Mouse (Mus musculus): ENCODE results near the gene 1700025G04Rik. TPM values are rescaled to one million over a fixed set of nuclear protein-coding genes. Genes with fewer than 3 reads are reported as not detected.
A peak's percentile ranks its signal among the peaks of the same experiment; 100 is the strongest.

Gene 1700025G04Rik
- polyA plus RNA-seq, 1 experiment from 2014 or later = 16.7 TPM

GRCm38 (mm10) chr1:151985056-151985455 lies 104.9 kb downstream of the 1700025G04Rik start:
- Histone ChIP-seq H3K4me3 (ENCODE audit: low read length) (no peak overlapping the region), H3K9ac (ENCODE audit: low read length) (no peak overlapping the region), H3K27me3 (ENCODE audit: control insufficient read depth, insufficient read depth, low read depth, low read length) (no peaks in the 10 kb centered on the region), H3K4me2 (ENCODE audit: low read depth, low read length) (no peak overlapping the region), H3K27ac (ENCODE audit: low read length) (no peak overlapping the region), H3K4me1 (replicated peaks; ENCODE audit: control insufficient read depth, insufficient read depth, low read length) (peaks cover 6% of the 10 kb centered on the region; the same call in 1 of the 2 replicates), H3K36me3 (ENCODE audit: control insufficient read depth, insufficient read depth, low read length) (no peaks in the 10 kb centered on the region), H3K9me3 (ENCODE audit: control insufficient read depth, low read length) (no peaks in the 10 kb centered on the region)
- no peak for ATAC-seq (ENCODE audit: low read depth)
- WGBS = 91% methylated on average over 1 of the region's 1 CpGs

- 74% methylated on average over 4 of the region's 4 CpGs for WGBS
These were observed 105.9 kb downstream of the 1700025G04Rik start for GRCm38 (mm10) chr1:151983991-151984390.

GRCm38 (mm10) chr1:151980498-151980897 lies 109.4 kb downstream of the 1700025G04Rik start:
- no peak overlapping the region for H3K4me3 ChIP-seq (ENCODE audit: low read length)
- WGBS = 67% methylated on average over 7 of the region's 7 CpGs
- peaks cover 8% of the 10 kb centered on the region for H3K4me1 ChIP-seq (replicated peaks; ENCODE audit: control insufficient read depth, insufficient read depth, low read length)
- H3K27ac ChIP-seq (ENCODE audit: low read length) = no peak overlapping the region
- H3K36me3 ChIP-seq (ENCODE audit: control insufficient read depth, insufficient read depth, low read length) = no peaks in the 10 kb centered on the region
- ATAC-seq (ENCODE audit: low read depth) = no peak
- no peaks in the 10 kb centered on the region for H3K9me3 ChIP-seq (ENCODE audit: control insufficient read depth, low read length)
- H3K9ac ChIP-seq (ENCODE audit: low read length) = no peak overlapping the region
- no peak overlapping the region for H3K4me2 ChIP-seq (ENCODE audit: low read depth, low read length)
- no peaks in the 10 kb centered on the region for H3K27me3 ChIP-seq (ENCODE audit: control insufficient read depth, insufficient read depth, low read depth, low read length)

More at GRCm38 (mm10) chr1:151983991-151984390, 105.9 kb downstream of the 1700025G04Rik start:
- no peak overlapping the region for H3K27ac ChIP-seq (ENCODE audit: low read length)
- H3K4me2 ChIP-seq (ENCODE audit: low read depth, low read length) = no peak overlapping the region
- no peak for ATAC-seq (ENCODE audit: low read depth)
- no peak overlapping the region for H3K9ac ChIP-seq (ENCODE audit: low read length)
- H3K4me1 ChIP-seq (replicated peaks; ENCODE audit: control insufficient read depth, insufficient read depth, low read length) = peaks cover 6% of the 10 kb centered on the region; the same call in 1 of the 2 replicates
- no peaks in the 10 kb centered on the region for H3K27me3 ChIP-seq (ENCODE audit: control insufficient read depth, insufficient read depth, low read depth, low read length)
- H3K4me3 ChIP-seq (ENCODE audit: low read length) = no peak overlapping the region
- no peaks in the 10 kb centered on the region for H3K9me3 ChIP-seq (ENCODE audit: control insufficient read depth, low read length)
- no peaks in the 10 kb centered on the region for H3K36me3 ChIP-seq (ENCODE audit: control insufficient read depth, insufficient read depth, low read length)

GRCm38 (mm10) chr1:151979803-151980456 lies 110.0 kb downstream of the 1700025G04Rik start:
- peaks cover 13% of the 10 kb centered on the region for H3K4me1 ChIP-seq (replicated peaks; ENCODE audit: control insufficient read depth, insufficient read depth, low read length)
- no peak overlapping the region for H3K9ac ChIP-seq (ENCODE audit: low read length)
- no peak for ATAC-seq (ENCODE audit: low read depth)

GRCm38 (mm10) chr1:151978751-151979150 lies 111.2 kb downstream of the 1700025G04Rik start:
- Histone ChIP-seq H3K4me3 (ENCODE audit: low read length) (no peak overlapping the region), H3K36me3 (ENCODE audit: control insufficient read depth, insufficient read depth, low read length) (no peaks in the 10 kb centered on the region), H3K9me3 (ENCODE audit: control insufficient read depth, low read length) (no peaks in the 10 kb centered on the region), H3K4me2 (ENCODE audit: low read depth, low read length) (no peak overlapping the region), H3K4me1 (replicated peaks; ENCODE audit: control insufficient read depth, insufficient read depth, low read length) (peaks cover 17% of the 10 kb centered on the region), H3K27ac (ENCODE audit: low read length) (no peak overlapping the region), H3K27me3 (ENCODE audit: control insufficient read depth, insufficient read depth, low read depth, low read length) (no peaks in the 10 kb centered on the region), H3K9ac (ENCODE audit: low read length) (no peak overlapping the region)
- 81% methylated on average over 15 of the region's 15 CpGs for WGBS
- no peak for ATAC-seq (ENCODE audit: low read depth)

More at GRCm38 (mm10) chr1:151979803-151980456, 110.0 kb downstream of the 1700025G04Rik start:
- Histone ChIP-seq H3K4me2 (ENCODE audit: low read depth, low read length) (no peak overlapping the region), H3K27ac (ENCODE audit: low read length) (no peak overlapping the region), H3K27me3 (ENCODE audit: control insufficient read depth, insufficient read depth, low read depth, low read length) (no peaks in the 10 kb centered on the region), H3K36me3 (ENCODE audit: control insufficient read depth, insufficient read depth, low read length) (no peaks in the 10 kb centered on the region), H3K9me3 (ENCODE audit: control insufficient read depth, low read length) (no peaks in the 10 kb centered on the region), H3K4me3 (ENCODE audit: low read length) (no peak overlapping the region)
- WGBS = 71% methylated on average over 13 of the region's 13 CpGs

GRCm38 (mm10) chr1:151977596-151977995 lies 112.3 kb downstream of the 1700025G04Rik start:
- Histone ChIP-seq H3K36me3 (ENCODE audit: control insufficient read depth, insufficient read depth, low read length) (no peaks in the 10 kb centered on the region), H3K9ac (ENCODE audit: low read length) (no peak overlapping the region), H3K4me3 (ENCODE audit: low read length) (no peak overlapping the region), H3K27me3 (ENCODE audit: control insufficient read depth, insufficient read depth, low read depth, low read length) (no peaks in the 10 kb centered on the region), H3K9me3 (ENCODE audit: control insufficient read depth, low read length) (no peaks in the 10 kb centered on the region), H3K27ac (ENCODE audit: low read length) (no peak overlapping the region), H3K4me1 (replicated peaks; ENCODE audit: control insufficient read depth, insufficient read depth, low read length) (peaks cover 17% of the 10 kb centered on the region), H3K4me2 (ENCODE audit: low read depth, low read length) (no peak overlapping the region)
- ATAC-seq (ENCODE audit: low read depth) = no peak
- WGBS = 58% methylated on average over 5 of the region's 5 CpGs

- H3K9ac ChIP-seq (ENCODE audit: low read length) = no peak overlapping the region
- no peak for ATAC-seq (ENCODE audit: low read depth)
- no peak overlapping the region for H3K4me3 ChIP-seq (ENCODE audit: low read length)
- H3K4me1 ChIP-seq (replicated peaks; ENCODE audit: control insufficient read depth, insufficient read depth, low read length) = peaks cover 17% of the 10 kb centered on the region
- no peaks in the 10 kb centered on the region for H3K27me3 ChIP-seq (ENCODE audit: control insufficient read depth, insufficient read depth, low read depth, low read length)
- H3K4me2 ChIP-seq (ENCODE audit: low read depth, low read length) = no peak overlapping the region
- no peaks in the 10 kb centered on the region for H3K9me3 ChIP-seq (ENCODE audit: control insufficient read depth, low read length)
- H3K36me3 ChIP-seq (ENCODE audit: control insufficient read depth, insufficient read depth, low read length) = no peaks in the 10 kb centered on the region
- no peak overlapping the region for H3K27ac ChIP-seq (ENCODE audit: low read length)
- WGBS = 74% methylated on average over 3 of the region's 3 CpGs
These were observed 113.1 kb downstream of the 1700025G04Rik start for GRCm38 (mm10) chr1:151976850-151977249.

GRCm38 (mm10) chr1:151975418-151976379 lies 114.2 kb downstream of the 1700025G04Rik start:
- no peaks in the 10 kb centered on the region for H3K36me3 ChIP-seq (ENCODE audit: control insufficient read depth, insufficient read depth, low read length)
- no peak overlapping the region for H3K4me3 ChIP-seq (ENCODE audit: low read length)
- H3K9ac ChIP-seq (ENCODE audit: low read length) = no peak overlapping the region
- WGBS = 77% methylated on average over 17 of the region's 17 CpGs
- peak; percentile 53 for ATAC-seq (ENCODE audit: low read depth)
- H3K4me1 ChIP-seq (replicated peaks; ENCODE audit: control insufficient read depth, insufficient read depth, low read length) = peaks cover 17% of the 10 kb centered on the region
- no peaks in the 10 kb centered on the region for H3K27me3 ChIP-seq (ENCODE audit: control insufficient read depth, insufficient read depth, low read depth, low read length)
- no peak overlapping the region for H3K4me2 ChIP-seq (ENCODE audit: low read depth, low read length)
- peak overlapping the region; percentile 39 for H3K27ac ChIP-seq (ENCODE audit: low read length)
- no peaks in the 10 kb centered on the region for H3K9me3 ChIP-seq (ENCODE audit: control insufficient read depth, low read length)

GRCm38 (mm10) chr1:151974887-151975286 lies 115.0 kb downstream of the 1700025G04Rik start:
- peaks cover 13% of the 10 kb centered on the region for H3K4me1 ChIP-seq (replicated peaks; ENCODE audit: control insufficient read depth, insufficient read depth, low read length)
- H3K36me3 ChIP-seq (ENCODE audit: control insufficient read depth, insufficient read depth, low read length) = no peaks in the 10 kb centered on the region
- H3K27me3 ChIP-seq (ENCODE audit: control insufficient read depth, insufficient read depth, low read depth, low read length) = no peaks in the 10 kb centered on the region
- H3K9ac ChIP-seq (ENCODE audit: low read length) = no peak overlapping the region
- H3K27ac ChIP-seq (ENCODE audit: low read length) = peak overlapping the region; percentile 39
- H3K4me3 ChIP-seq (ENCODE audit: low read length) = no peak overlapping the region
- 0 out of 2 replicates have a peak, but pooled peaks have one; percentile 32 for ATAC-seq (ENCODE audit: low read depth)
- no peak overlapping the region for H3K4me2 ChIP-seq (ENCODE audit: low read depth, low read length)
- H3K9me3 ChIP-seq (ENCODE audit: control insufficient read depth, low read length) = no peaks in the 10 kb centered on the region
- WGBS = 49% methylated on average over 8 of the region's 8 CpGs

All from lung, embryonic 16.5 days (tissue).